Mouse (Mus musculus): ENCODE measurements around the gene Gm28490.
"Not testable (repeated sequence)": the region's sequence is repeated elsewhere in the genome, so short reads cannot be mapped to it uniquely, and the experiment has no call there.

Gene Gm28490

GRCm38 (mm10) chrY:31634656-31635055, at the start of gene Gm28490:
Gene Gm28490 (minus strand): TSS chrY:31634756.
- DNase-seq = not testable (repeated sequence)

Data from cerebellum, adult 11 months (tissue).